Mouse (Mus musculus): ENCODE measurements at regions not wholly inside any gene's neighbourhood (a gene's known extent, or its start where the extent isn't known, plus 50 kb on each side); places are given as distances from the start of the nearest gene placed in this dataset.

- 86% methylated on average over 7 of the region's 7 CpGs for WGBS
- TF ChIP-seq CTCF (IDR thresholded peaks at IDR 0.05; ENCODE audit: control insufficient read depth, insufficient read depth, low read length) (no peak), POLR2A (IDR thresholded peaks at IDR 0.05; ENCODE audit: borderline replicate concordance, control insufficient read depth, low read depth, low read length) (no peak)
Measured at GRCm38 (mm10) chr3:133599731-133600130, 54.8 kb upstream of the Tet2 start.

GRCm38 (mm10) chr3:133600447-133601220, 55.7 kb upstream of the Tet2 start:
- WGBS: 56% methylated on average over 11 of the region's 11 CpGs
- no peak for TF ChIP-seq POLR2A (IDR thresholded peaks at IDR 0.05; ENCODE audit: borderline replicate concordance, control insufficient read depth, low read depth, low read length)
- TF ChIP-seq CTCF (IDR thresholded peaks at IDR 0.05; ENCODE audit: control insufficient read depth, insufficient read depth, low read length): no peak
- peaks cover 1% of the 10 kb centered on the region; the same call in 1 of the 2 replicates for H3K4me1 ChIP-seq (ENCODE audit: control insufficient read depth, insufficient read depth, low read length)
- no peak overlapping the region for H3K4me3 ChIP-seq (replicated peaks; ENCODE audit: control insufficient read depth, low read depth, low read length)
- H3K27ac ChIP-seq (ENCODE audit: control insufficient read depth, insufficient read depth, low read depth, low read length, poor library complexity): no peak overlapping the region

More at GRCm38 (mm10) chr3:133599731-133600130, 54.8 kb upstream of the Tet2 start:
- H3K4me1 ChIP-seq (ENCODE audit: control insufficient read depth, insufficient read depth, low read length): no peaks in the 10 kb centered on the region; the same call in 1 of the 2 replicates
- no peak overlapping the region for H3K27ac ChIP-seq (ENCODE audit: control insufficient read depth, insufficient read depth, low read depth, low read length, poor library complexity)
- H3K4me3 ChIP-seq (replicated peaks; ENCODE audit: control insufficient read depth, low read depth, low read length): no peak overlapping the region

- 54% methylated on average over 6 of the region's 6 CpGs for WGBS
- Histone ChIP-seq H3K4me3 (replicated peaks; ENCODE audit: control insufficient read depth, low read depth, low read length) (no peak overlapping the region), H3K27ac (ENCODE audit: control insufficient read depth, insufficient read depth, low read depth, low read length, poor library complexity) (no peak overlapping the region), H3K4me1 (ENCODE audit: control insufficient read depth, insufficient read depth, low read length) (peaks cover 1% of the 10 kb centered on the region; the same call in 1 of the 2 replicates)
- TF ChIP-seq POLR2A (IDR thresholded peaks at IDR 0.05; ENCODE audit: borderline replicate concordance, control insufficient read depth, low read depth, low read length) (no peak), CTCF (IDR thresholded peaks at IDR 0.05; ENCODE audit: control insufficient read depth, insufficient read depth, low read length) (no peak)
Measured at GRCm38 (mm10) chr3:133605460-133605859, 60.5 kb upstream of the Tet2 start.

- no peak overlapping the region for H3K4me3 ChIP-seq (replicated peaks; ENCODE audit: control insufficient read depth, low read depth, low read length)
- 81% methylated on average over 3 of the region's 3 CpGs for WGBS
- TF ChIP-seq POLR2A (IDR thresholded peaks at IDR 0.05; ENCODE audit: borderline replicate concordance, control insufficient read depth, low read depth, low read length): no peak
- no peak for TF ChIP-seq CTCF (IDR thresholded peaks at IDR 0.05; ENCODE audit: control insufficient read depth, insufficient read depth, low read length)
Measured at GRCm38 (mm10) chr3:133608845-133609261, 63.9 kb upstream of the Tet2 start.

GRCm38 (mm10) chr3:133613836-133614711, 69.1 kb upstream of the Tet2 start:
- Histone ChIP-seq H3K4me1 (ENCODE audit: control insufficient read depth, insufficient read depth, low read length) (no peaks in the 10 kb centered on the region), H3K27ac (ENCODE audit: control insufficient read depth, insufficient read depth, low read depth, low read length, poor library complexity) (no peak overlapping the region), H3K4me3 (replicated peaks; ENCODE audit: control insufficient read depth, low read depth, low read length) (no peak overlapping the region)
- no peak for TF ChIP-seq POLR2A (IDR thresholded peaks at IDR 0.05; ENCODE audit: borderline replicate concordance, control insufficient read depth, low read depth, low read length)
- TF ChIP-seq CTCF (IDR thresholded peaks at IDR 0.05; ENCODE audit: control insufficient read depth, insufficient read depth, low read length): no peak
- WGBS: 50% methylated on average over 12 of the region's 12 CpGs

More at GRCm38 (mm10) chr3:133608845-133609261, 63.9 kb upstream of the Tet2 start:
- peaks cover 1% of the 10 kb centered on the region; the same call in 1 of the 2 replicates for H3K4me1 ChIP-seq (ENCODE audit: control insufficient read depth, insufficient read depth, low read length)
- no peak overlapping the region for H3K27ac ChIP-seq (ENCODE audit: control insufficient read depth, insufficient read depth, low read depth, low read length, poor library complexity)

- TF ChIP-seq CTCF (IDR thresholded peaks at IDR 0.05; ENCODE audit: control insufficient read depth, insufficient read depth, low read length): no peak
- TF ChIP-seq POLR2A (IDR thresholded peaks at IDR 0.05; ENCODE audit: borderline replicate concordance, control insufficient read depth, low read depth, low read length): no peak
- Histone ChIP-seq H3K4me3 (replicated peaks; ENCODE audit: control insufficient read depth, low read depth, low read length) (no peak overlapping the region), H3K4me1 (ENCODE audit: control insufficient read depth, insufficient read depth, low read length) (no peaks in the 10 kb centered on the region), H3K27ac (ENCODE audit: control insufficient read depth, insufficient read depth, low read depth, low read length, poor library complexity) (no peak overlapping the region)
- WGBS: 74% methylated on average over 14 of the region's 14 CpGs
Measured at GRCm38 (mm10) chr3:133614712-133615426, 69.9 kb upstream of the Tet2 start.

GRCm38 (mm10) chr3:133617036-133617435, 72.1 kb upstream of the Tet2 start:
- Histone ChIP-seq H3K27ac (ENCODE audit: control insufficient read depth, insufficient read depth, low read depth, low read length, poor library complexity) (no peak overlapping the region), H3K4me3 (replicated peaks; ENCODE audit: control insufficient read depth, low read depth, low read length) (no peak overlapping the region), H3K4me1 (ENCODE audit: control insufficient read depth, insufficient read depth, low read length) (no peaks in the 10 kb centered on the region)
- TF ChIP-seq CTCF (IDR thresholded peaks at IDR 0.05; ENCODE audit: control insufficient read depth, insufficient read depth, low read length) (no peak), POLR2A (IDR thresholded peaks at IDR 0.05; ENCODE audit: borderline replicate concordance, control insufficient read depth, low read depth, low read length) (no peak)
- 85% methylated on average over 2 of the region's 2 CpGs for WGBS

Measured in bone marrow, adult 2 months (tissue).